Mouse (Mus musculus): ENCODE measurements around the gene Sorbs2. TPM values are rescaled to one million over a fixed set of nuclear protein-coding genes. Genes with fewer than 3 reads are reported as not detected.

The Sorbs2 gene
- polyA plus RNA-seq, 1 experiment from 2014 or later: 60.9 TPM

DNA sequence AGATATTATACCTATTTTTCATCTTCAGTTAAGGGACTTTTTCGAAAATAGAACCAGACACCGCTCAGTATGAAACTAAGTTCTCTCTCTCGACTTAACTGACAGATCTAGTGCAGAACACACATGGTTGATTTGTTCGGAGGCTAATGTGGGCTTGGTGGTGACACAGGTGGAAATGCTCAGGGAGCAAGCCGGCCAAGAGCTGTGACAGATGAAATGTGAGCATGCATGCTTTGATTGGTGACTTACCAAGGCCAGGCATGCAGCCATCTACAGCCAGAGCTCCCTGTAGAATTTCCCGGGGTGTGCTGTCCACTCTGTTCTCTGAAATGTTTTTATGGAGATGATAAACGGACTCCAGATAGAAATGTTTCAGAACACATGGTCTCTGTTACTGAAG, 364.5 kb downstream of the Sorbs2 start:
- Histone ChIP-seq H3K4me2 (ENCODE audit: low read length) (no peak overlapping the region), H3K27ac (ENCODE audit: low read length) (no peak overlapping the region), H3K4me3 (ENCODE audit: low read depth, low read length) (no peak overlapping the region), H3K4me1 (ENCODE audit: control insufficient read depth, insufficient read depth, low read length) (peaks cover 6% of the 10 kb centered on the region), H3K9ac (ENCODE audit: low read depth, low read length) (no peak overlapping the region), H3K9me3 (replicated peaks; ENCODE audit: control insufficient read depth, low read length, poor library complexity, severe bottlenecking) (no peaks in the 10 kb centered on the region), H3K27me3 (ENCODE audit: control insufficient read depth, insufficient read depth, low read depth, low read length) (no peaks in the 10 kb centered on the region), H3K36me3 (ENCODE audit: control insufficient read depth, insufficient read depth, low read length) (no peaks in the 10 kb centered on the region)
- 92% methylated on average over 7 of the region's 7 CpGs for WGBS
- ATAC-seq: no peak

DNA sequence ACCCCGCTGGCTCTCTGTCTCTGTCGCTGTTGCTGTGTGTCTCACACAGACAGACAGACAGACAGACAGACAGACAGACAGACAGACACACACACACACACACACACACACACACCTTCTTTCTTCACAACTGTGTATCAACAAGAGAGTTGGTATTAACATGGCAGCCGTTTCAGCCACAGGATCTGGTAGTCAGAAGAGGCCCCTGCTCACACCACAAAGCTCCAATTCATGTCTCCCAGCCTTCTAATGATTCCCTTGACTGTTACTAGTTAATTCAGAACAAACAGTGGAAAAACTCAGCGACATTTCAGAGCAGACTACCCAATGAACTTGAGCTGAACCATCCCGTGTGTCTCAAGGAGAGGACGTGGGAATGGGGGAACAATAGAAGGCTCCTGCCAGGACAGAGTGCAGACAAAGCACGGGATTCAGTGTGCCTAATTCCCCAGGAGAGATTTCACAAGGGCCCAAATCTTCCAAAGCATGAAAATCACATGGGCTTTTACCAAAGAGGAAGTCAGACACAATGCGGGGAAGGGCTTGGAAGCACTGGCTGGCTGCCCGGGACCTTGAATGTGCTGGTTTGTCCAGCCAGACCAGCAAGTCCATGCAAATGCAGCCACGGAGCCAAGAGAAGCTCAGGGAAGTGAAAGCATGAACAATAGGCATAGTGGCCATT, 367.5 kb downstream of the Sorbs2 start:
- Histone ChIP-seq H3K27me3 (ENCODE audit: control insufficient read depth, insufficient read depth, low read depth, low read length) (no peaks in the 10 kb centered on the region), H3K4me3 (ENCODE audit: low read depth, low read length) (no peak overlapping the region), H3K27ac (ENCODE audit: low read length) (peak overlapping the region; percentile 25), H3K9ac (ENCODE audit: low read depth, low read length) (no peak overlapping the region), H3K36me3 (ENCODE audit: control insufficient read depth, insufficient read depth, low read length) (no peaks in the 10 kb centered on the region), H3K4me2 (ENCODE audit: low read length) (no peak overlapping the region), H3K9me3 (replicated peaks; ENCODE audit: control insufficient read depth, low read length, poor library complexity, severe bottlenecking) (no peaks in the 10 kb centered on the region; the same call in 1 of the 2 replicates), H3K4me1 (ENCODE audit: control insufficient read depth, insufficient read depth, low read length) (peaks cover 6% of the 10 kb centered on the region)
- 11% methylated on average over 10 of the region's 10 CpGs for WGBS
- peak; percentile 91 for ATAC-seq

DNA sequence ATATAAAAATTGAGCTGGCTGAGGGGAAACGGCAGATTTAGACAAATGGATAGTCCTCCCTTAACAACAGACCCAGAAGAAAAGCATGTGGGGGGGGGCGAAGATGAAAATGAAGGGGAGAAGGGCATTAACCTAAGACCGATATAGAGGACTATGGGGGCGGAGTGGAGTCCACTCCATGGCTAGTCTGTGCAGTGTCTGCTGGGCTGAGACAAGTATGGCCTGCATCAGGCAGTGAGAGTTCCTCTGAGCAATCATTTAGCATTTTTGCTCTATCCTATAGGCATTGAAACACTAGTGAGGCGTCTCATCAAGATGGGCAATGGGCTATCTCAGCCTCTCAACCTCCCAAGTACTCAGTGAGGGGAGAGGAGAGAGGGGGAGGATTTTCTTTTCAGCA, 368.8 kb downstream of the Sorbs2 start:
- 45% methylated on average over 5 of the region's 5 CpGs for WGBS
- H3K27ac ChIP-seq (ENCODE audit: low read length): no peak overlapping the region
- no peak overlapping the region for H3K4me3 ChIP-seq (ENCODE audit: low read depth, low read length)
- H3K4me1 ChIP-seq (ENCODE audit: control insufficient read depth, insufficient read depth, low read length): peaks cover 6% of the 10 kb centered on the region
- no peak overlapping the region for H3K4me2 ChIP-seq (ENCODE audit: low read length)
- H3K36me3 ChIP-seq (ENCODE audit: control insufficient read depth, insufficient read depth, low read length): no peaks in the 10 kb centered on the region
- H3K27me3 ChIP-seq (ENCODE audit: control insufficient read depth, insufficient read depth, low read depth, low read length): no peaks in the 10 kb centered on the region
- no peak overlapping the region for H3K9ac ChIP-seq (ENCODE audit: low read depth, low read length)
- no peak for ATAC-seq
- no peaks in the 10 kb centered on the region; the same call in 1 of the 2 replicates for H3K9me3 ChIP-seq (replicated peaks; ENCODE audit: control insufficient read depth, low read length, poor library complexity, severe bottlenecking)

Other genes starting within 250 kb of the Sorbs2 start
- not detected in 2 replicates for gene F11, start 245.8 kb upstream of the Sorbs2 start, polyA plus RNA-seq (2015; fragmentation: Nextera tagmentation; extraction: Ambion mirVana)
- not detected in 2 replicates for gene Klkb1, start 212.9 kb upstream of the Sorbs2 start, polyA plus RNA-seq (2015; fragmentation: Nextera tagmentation; extraction: Ambion mirVana)
- not detected in 2 replicates for gene Gm45753, start 199.3 kb upstream of the Sorbs2 start, polyA plus RNA-seq (2015; fragmentation: Nextera tagmentation; extraction: Ambion mirVana)
- 1.3 and 1.4 TPM in 2 replicates for gene Cyp4v3, start 174.6 kb upstream of the Sorbs2 start, polyA plus RNA-seq (2015; fragmentation: Nextera tagmentation; extraction: Ambion mirVana)
- gene Fam149a, start 125.5 kb upstream of the Sorbs2 start, polyA plus RNA-seq (2015; fragmentation: Nextera tagmentation; extraction: Ambion mirVana): 11.5 and 12.9 TPM in 2 replicates
- 1.0 and 1.4 TPM in 2 replicates for gene Tlr3, start 96.7 kb upstream of the Sorbs2 start, polyA plus RNA-seq (2015; fragmentation: Nextera tagmentation; extraction: Ambion mirVana)

All from midbrain, embryonic 16.5 days (tissue).